Mouse (Mus musculus) layer of hippocampus, postnatal 10 days (tissue): ENCODE data around the gene Glt6d1. TPM values are rescaled to one million over a fixed set of nuclear protein-coding genes. Genes with fewer than 3 reads are reported as not detected.
"Not testable (repeated sequence)": the region's sequence is repeated elsewhere in the genome, so short reads cannot be mapped to it uniquely, and the experiment has no call there.

Experiments used
- DNase-seq, 2 experiments: peaks; one replicate each; pipeline ENCODE4 v3.0.0; 2021; ENCODE audit warnings: low spot score in 2 of 2
- long read RNA-seq: library from polyadenylated mRNA; stranded (forward); transcript quantifications from one replicate; pipeline ENCODE4 v2.0.0, GENCODE M21; 2023
- total RNA-seq, 2 experiments: library from RNA; stranded (reverse); gene quantifications; 2 replicates each; pipeline ENCODE4 v1.2.3; 2021

The Glt6d1 gene
- not detected for total RNA-seq
- long read RNA-seq: 0 reads

- DNase-seq: not testable (repeated sequence)
Measured at GRCm38 (mm10) chr2:25815748-25816147, at the start of gene Glt6d1. TSS of gene Glt6d1 (minus strand) at chr2:25815848.

GRCm38 (mm10) chr2:25865412-25865811, 49.8 kb upstream of the Glt6d1 start:
- peak; percentile 58 to 63 for DNase-seq

GRCm38 (mm10) chr2:25864230-25864629, 48.6 kb upstream of the Glt6d1 start:
- no peak for DNase-seq

GRCm38 (mm10) chr2:25863337-25864131, 47.9 kb upstream of the Glt6d1 start, which contains the start of gene Kcnt1:
TSS of gene Kcnt1 (plus strand) at chr2:25863734.
- peak; percentile 53 to 63 for DNase-seq

GRCm38 (mm10) chr2:25862696-25863270, 47.1 kb upstream of the Glt6d1 start:
- peak; percentile 44 to 52 for DNase-seq

GRCm38 (mm10) chr2:25862038-25862437, 46.4 kb upstream of the Glt6d1 start:
- no peak for DNase-seq

- no peak for DNase-seq
Measured at GRCm38 (mm10) chr2:25859891-25860290, 44.2 kb upstream of the Glt6d1 start.

GRCm38 (mm10) chr2:25853998-25854397, 38.4 kb upstream of the Glt6d1 start:
- DNase-seq: no peak

- peak; percentile 74 for DNase-seq
Measured at GRCm38 (mm10) chr2:25852626-25853025, 37.0 kb upstream of the Glt6d1 start.

- DNase-seq: peak; percentile 69 to 72
Measured at GRCm38 (mm10) chr2:25850330-25850729, 34.7 kb upstream of the Glt6d1 start.

GRCm38 (mm10) chr2:25847226-25847625, 31.6 kb upstream of the Glt6d1 start, which contains the start of gene Sohlh1:
TSS of gene Sohlh1 (minus strand) at chr2:25847248.
- DNase-seq: no peak

- no peak for DNase-seq
Measured at GRCm38 (mm10) chr2:25846516-25846915, 30.9 kb upstream of the Glt6d1 start.

GRCm38 (mm10) chr2:25844097-25844496, 28.4 kb upstream of the Glt6d1 start:
- no peak for DNase-seq

- DNase-seq: peak; percentile 43 to 49
Measured at GRCm38 (mm10) chr2:25842758-25843157, 27.1 kb upstream of the Glt6d1 start.

GRCm38 (mm10) chr2:25842161-25842560, 26.5 kb upstream of the Glt6d1 start:
- no peak for DNase-seq

- DNase-seq: peak; percentile 87 to 91
Measured at GRCm38 (mm10) chr2:25836291-25836690, 20.6 kb upstream of the Glt6d1 start.

GRCm38 (mm10) chr2:25830786-25831185, 15.1 kb upstream of the Glt6d1 start:
- no peak for DNase-seq

GRCm38 (mm10) chr2:25828344-25828947, 12.8 kb upstream of the Glt6d1 start:
- DNase-seq: no peak

- no peak for DNase-seq
Measured at GRCm38 (mm10) chr2:25824751-25825150, 9.1 kb upstream of the Glt6d1 start.

- DNase-seq: peak in 1 of 2 experiments; percentile 24
Measured at GRCm38 (mm10) chr2:25822806-25823205, 7.2 kb upstream of the Glt6d1 start, which contains the start of gene Lcn9. TSS of gene Lcn9 (plus strand) at chr2:25823153.

- DNase-seq: no peak
Measured at GRCm38 (mm10) chr2:25813364-25813763, 2.3 kb downstream of the Glt6d1 start.

- no peak for DNase-seq
Measured at GRCm38 (mm10) chr2:25811711-25812110, 3.9 kb downstream of the Glt6d1 start.
